Mouse (Mus musculus): ENCODE measurements around the gene Zcchc17. TPM values are rescaled to one million over a fixed set of nuclear protein-coding genes. Genes with fewer than 3 reads are reported as not detected.

The Zcchc17 gene
- 29.0 TPM for total RNA-seq (2023)

DNA sequence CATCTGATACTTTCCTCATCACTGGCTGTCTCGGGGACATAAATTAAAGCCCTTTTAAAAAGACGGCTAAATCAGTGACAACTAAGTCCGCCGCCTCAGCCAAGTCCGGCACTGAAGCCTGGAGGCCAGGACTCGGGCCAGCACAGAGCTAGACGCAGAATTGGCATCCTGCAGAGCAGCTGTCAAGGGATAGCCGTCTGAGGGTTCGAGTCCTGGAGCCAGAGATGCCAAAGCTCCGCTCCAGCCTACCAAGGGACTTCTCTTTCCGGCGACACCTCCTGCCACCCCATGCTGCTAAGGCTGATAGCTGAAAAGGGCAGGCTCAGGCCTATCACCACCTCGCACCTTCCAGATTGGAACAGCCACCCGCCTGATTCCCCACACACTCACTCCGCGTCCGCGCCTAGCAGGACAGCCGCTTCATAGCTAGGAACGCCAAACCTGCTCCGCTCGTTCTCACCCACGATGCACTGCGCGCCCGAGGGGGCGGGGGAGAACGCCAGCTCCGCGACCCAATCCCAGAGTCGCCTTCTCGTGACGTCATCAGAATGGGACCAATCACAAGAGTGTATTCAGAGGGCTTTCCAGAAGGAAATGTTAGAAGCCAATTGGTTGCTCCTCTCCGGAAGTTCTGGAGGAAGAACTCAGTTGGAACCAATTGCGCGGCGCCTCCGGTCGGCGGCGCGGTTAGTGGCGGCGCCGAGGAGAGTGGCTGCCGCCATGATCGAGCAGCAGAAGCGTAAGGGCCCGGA, at the start of gene Zcchc17, which contains the start of gene Snrnp40:
Zcchc17 (minus strand) TSS at position 458 of the 752 bp plus-strand sequence.
Snrnp40 (plus strand) TSS at position 647 of the 752 bp plus-strand sequence.

GRCm38 (mm10) chr4:130308231-130309081, 51.3 kb downstream of the Zcchc17 start, which contains the start of the genes Fabp3 and Gm10570:
TSS of gene Fabp3 (plus strand) at chr4:130308595.
TSS of gene Gm10570 (minus strand) at chr4:130308674.

GRCm38 (mm10) chr4:130279105-130279504, 80.6 kb downstream of the Zcchc17 start, which contains the start of gene Serinc2:
TSS of gene Serinc2 (minus strand) at chr4:130279205.

Other genes with a start within 250 kb of the Zcchc17 start
- not detected for gene Hcrtr1, start 220.6 kb downstream of the Zcchc17 start, total RNA-seq (2023)
- gene Tinagl1, start 184.8 kb downstream of the Zcchc17 start, total RNA-seq (2023) = 0.98 TPM
- not detected for gene Gm853, start 137.5 kb downstream of the Zcchc17 start, total RNA-seq (2023)
- not detected for gene Serinc2, start 80.7 kb downstream of the Zcchc17 start, total RNA-seq (2023)
- not detected for gene Fabp3, start 51.3 kb downstream of the Zcchc17 start, total RNA-seq (2023)
- gene Gm10570, start 51.3 kb downstream of the Zcchc17 start, total RNA-seq (2023) = not detected
- 68.7 TPM for gene Snrnp40, start 189 bp upstream of the Zcchc17 start, total RNA-seq (2023)
- not detected for gene Nkain1, start 214.2 kb upstream of the Zcchc17 start, total RNA-seq (2023)

All from CD4-positive naive resting alpha-beta T cell, adult 57 days (primary cell).